Mouse (Mus musculus): ENCODE measurements at regions not wholly inside any gene's neighbourhood (a gene's known extent, or its start where the extent isn't known, plus 50 kb on each side); places are given as distances from the start of the nearest gene placed in this dataset.

DNA sequence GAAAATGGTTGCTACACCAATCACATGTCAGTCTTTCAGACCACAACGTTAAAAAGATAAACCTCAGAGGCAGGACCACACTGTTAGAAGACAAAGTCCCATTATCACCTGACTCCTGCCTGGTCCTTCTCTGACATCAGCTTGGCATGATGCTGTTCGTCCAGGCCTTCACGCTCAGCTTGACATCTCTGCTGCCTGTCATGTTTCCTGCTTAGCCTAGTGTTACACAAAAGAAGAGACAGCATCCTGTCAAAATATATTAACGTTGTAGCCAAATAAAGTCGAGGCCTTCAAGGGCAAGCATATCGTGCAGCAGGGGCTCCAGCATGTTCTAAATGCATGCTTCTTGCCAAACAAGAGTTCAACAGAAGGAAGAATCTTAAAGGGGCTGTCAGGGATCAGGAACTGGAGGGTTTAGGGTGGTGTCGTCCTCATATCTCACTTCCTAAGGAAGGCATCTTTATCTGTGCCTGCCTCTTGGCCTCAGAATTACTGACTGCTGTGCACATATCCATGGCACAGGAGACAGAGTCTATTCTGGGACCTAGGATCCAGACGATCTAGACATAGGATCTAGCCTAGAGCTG is 361.0 kb upstream of the 5930422O12Rik start:
- TF ChIP-seq CTCF (IDR thresholded peaks at IDR 0.05; ENCODE audit: control insufficient read depth, insufficient read depth, low read length) (no peak), POLR2A (IDR thresholded peaks at IDR 0.05; ENCODE audit: borderline replicate concordance, control insufficient read depth, low read depth, low read length) (no peak)

Measured in bone marrow, adult 2 months (tissue).